Mouse (Mus musculus): Measurements from ENCODE around the gene Eif4b.
A peak's percentile ranks its signal among the peaks of the same experiment; 100 is the strongest.
"Not testable (repeated sequence)": the region's sequence is repeated elsewhere in the genome, so short reads cannot be mapped to it uniquely, and the experiment has no call there.

Gene Eif4b

DNA sequence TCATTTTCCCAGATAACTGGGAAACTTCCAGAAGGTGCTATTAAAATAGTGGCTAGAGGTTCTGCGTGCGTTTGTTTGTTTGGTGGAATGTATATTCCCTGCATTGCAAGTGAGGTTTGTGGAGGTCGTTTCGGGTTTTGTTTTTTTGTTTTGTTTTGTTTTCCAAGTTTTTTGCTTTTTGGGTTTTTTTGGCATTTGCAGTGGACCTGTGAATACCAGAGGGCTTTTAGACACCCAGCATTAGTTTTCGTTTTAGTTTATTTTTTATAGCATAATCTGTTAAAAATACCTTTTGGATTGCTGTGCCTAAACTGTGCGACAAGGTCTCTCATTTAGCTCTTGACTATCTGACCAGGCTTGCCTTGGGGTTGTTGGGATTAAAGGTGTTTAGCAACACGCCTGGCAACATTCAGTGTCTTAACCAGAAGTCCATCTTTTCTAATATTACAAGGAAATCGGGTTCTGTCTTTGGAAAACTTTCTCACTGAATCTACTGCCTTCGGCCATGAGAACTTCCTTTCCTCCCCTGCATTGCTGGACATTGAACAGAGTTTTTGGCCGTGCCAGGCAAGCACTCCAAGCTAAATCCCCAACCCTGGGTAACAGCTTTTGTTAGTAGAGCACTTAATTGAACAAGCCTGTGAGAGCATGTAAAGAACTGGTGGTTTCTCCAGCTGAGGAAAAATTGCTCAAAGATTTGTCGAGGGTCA is 1.5 kb downstream of the Eif4b start:
- DNase-seq (ENCODE audit: low read depth, low spot score): no peak

DNA sequence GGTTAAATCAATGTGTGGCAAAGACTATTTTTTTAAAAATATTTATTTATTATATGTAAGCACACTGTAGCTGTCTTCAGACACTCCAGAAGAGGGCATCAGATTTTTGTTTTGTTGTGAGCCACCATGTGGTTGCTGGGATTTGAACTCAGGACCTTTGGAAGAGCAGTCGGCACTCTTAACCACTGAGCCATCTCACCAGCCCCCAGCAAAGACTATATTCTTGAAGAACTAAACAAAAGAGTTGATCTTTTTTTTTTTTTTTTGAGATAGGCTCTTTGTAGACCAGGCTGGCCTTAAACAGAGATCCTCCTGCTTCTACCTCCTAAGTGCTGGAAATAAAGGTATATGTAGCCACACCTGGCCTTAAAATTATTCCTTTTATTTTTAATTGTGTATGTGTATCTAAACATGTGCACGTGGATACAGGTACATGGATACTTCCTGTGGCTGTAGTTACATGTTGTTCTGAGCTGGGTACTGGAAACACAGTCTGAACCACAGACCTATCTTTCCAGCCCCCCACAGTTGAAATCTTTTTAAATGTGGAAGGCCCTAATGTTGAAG is 3.6 kb downstream of the Eif4b start:
- no peak for DNase-seq (ENCODE audit: low read depth, low spot score)

- DNase-seq (ENCODE audit: low read depth, low spot score): no peak
These were observed 5.6 kb downstream of the Eif4b start for GRCm38 (mm10) chr15:102079221-102079620.

- DNase-seq (ENCODE audit: low read depth, low spot score): not testable (repeated sequence)
These were observed 6.4 kb downstream of the Eif4b start for GRCm38 (mm10) chr15:102079924-102080323.

GRCm38 (mm10) chr15:102080429-102080828 is 6.9 kb downstream of the Eif4b start:
- DNase-seq (ENCODE audit: low read depth, low spot score): peak; percentile 45

- no peak for DNase-seq (ENCODE audit: low read depth, low spot score)
These were observed 8.6 kb downstream of the Eif4b start for GRCm38 (mm10) chr15:102082148-102082547.

- DNase-seq (ENCODE audit: low read depth, low spot score): no peak
These were observed 9.5 kb downstream of the Eif4b start for GRCm38 (mm10) chr15:102083028-102083427.

GRCm38 (mm10) chr15:102089914-102090585 is 16.5 kb downstream of the Eif4b start:
- DNase-seq (ENCODE audit: low read depth, low spot score): no peak

DNA sequence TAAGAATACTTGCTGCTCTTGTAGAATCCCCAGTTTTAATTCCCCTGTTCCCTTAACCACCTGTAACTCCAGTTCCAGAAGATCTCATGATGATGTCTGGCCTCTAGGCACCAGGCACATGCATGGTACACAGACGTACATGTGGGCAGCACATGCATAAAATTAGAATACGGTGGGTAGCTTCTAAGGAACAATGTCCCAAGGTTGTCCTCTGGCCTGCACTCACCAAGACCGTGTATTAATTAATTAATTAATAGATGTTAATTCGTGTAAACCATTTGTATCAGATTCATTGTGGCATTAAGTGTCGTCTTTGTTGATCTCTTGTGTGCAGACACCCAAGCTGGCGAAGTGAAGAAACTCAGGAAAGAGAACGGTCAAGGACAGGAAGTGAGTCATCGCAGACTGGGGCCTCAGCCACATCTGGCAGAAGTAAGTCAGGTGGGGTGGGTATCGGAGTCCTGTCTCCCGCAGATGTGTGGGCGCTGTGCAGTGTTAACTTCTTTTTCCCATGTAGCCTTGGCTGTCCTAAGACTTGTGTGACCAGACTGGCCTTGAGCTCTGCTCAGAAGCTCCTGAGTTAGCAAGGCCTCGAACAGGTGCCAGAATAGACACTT is 17.6 kb downstream of the Eif4b start:
- DNase-seq (ENCODE audit: low read depth, low spot score): peak; percentile 91

DNA sequence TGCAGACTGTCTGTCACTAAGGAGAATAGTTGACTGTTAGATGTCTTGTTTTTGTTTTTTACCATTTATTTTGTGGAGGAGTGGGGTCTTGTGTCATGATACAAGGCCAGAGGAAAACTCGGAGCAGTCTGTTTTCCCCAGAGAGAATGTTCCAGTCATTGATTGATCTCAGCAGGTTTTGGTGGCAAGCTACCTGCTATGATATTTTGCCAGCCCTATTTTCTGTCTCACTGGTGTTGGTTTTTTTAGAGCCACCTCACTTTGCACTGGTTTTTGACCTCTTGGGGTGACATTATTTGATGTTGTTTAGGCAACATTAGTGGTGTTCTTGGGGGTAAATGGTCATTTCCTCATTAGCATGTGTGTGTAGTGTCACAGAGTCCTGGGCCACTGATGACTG is 18.1 kb downstream of the Eif4b start:
- DNase-seq (ENCODE audit: low read depth, low spot score): no peak

DNA sequence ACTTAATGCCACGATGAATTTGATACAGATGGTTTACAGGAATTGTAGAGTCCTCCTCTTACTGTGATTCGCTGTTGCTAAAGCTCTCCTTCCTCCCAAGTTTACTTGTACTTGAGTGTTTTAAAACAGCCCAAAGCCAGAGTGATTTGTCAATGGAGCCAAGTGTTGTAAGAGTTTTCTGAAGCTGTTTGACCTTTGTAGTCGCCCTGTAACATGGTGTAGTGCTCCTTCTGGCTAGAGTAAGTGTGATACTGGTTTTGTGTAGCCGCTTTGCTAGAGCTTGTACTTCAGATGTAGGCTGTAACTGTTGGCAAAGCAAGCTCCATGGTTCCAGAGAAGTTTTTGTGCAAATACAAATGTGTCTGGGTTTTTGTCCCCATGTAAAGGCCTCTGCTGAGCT is 18.6 kb downstream of the Eif4b start:
- no peak for DNase-seq (ENCODE audit: low read depth, low spot score)

- no peak for DNase-seq (ENCODE audit: low read depth, low spot score)
These were observed 20.6 kb downstream of the Eif4b start for GRCm38 (mm10) chr15:102094157-102094556.

DNA sequence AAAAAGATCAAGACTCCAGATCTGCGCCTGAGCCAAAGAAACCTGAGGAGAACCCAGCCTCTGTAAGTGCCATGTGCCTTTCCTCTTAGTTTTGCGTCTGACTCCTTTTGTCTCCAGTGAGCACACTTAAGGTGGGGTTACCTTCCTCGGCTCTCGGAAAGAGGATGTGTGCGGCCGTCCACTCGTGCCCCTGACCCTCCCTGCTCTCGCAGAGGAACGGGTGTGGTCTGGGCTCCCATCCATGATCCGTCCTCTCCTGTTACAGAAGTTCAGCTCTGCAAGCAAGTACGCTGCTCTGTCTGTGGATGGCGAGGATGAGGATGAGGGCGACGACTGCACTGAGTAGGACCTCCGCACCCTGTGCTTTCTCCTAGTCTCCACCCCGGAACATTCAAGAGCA is 21.4 kb downstream of the Eif4b start:
- no peak for DNase-seq (ENCODE audit: low read depth, low spot score)

- peak; percentile 85 for DNase-seq (ENCODE audit: low read depth, low spot score)
These were observed 23.8 kb downstream of the Eif4b start for GRCm38 (mm10) chr15:102097147-102097915.

- peak; percentile 79 for DNase-seq (ENCODE audit: low read depth, low spot score)
These were observed 24.5 kb downstream of the Eif4b start for GRCm38 (mm10) chr15:102097991-102098555.

- peak; percentile 61 for DNase-seq (ENCODE audit: low read depth, low spot score)
These were observed 25.7 kb downstream of the Eif4b start for GRCm38 (mm10) chr15:102099260-102099659.

DNA sequence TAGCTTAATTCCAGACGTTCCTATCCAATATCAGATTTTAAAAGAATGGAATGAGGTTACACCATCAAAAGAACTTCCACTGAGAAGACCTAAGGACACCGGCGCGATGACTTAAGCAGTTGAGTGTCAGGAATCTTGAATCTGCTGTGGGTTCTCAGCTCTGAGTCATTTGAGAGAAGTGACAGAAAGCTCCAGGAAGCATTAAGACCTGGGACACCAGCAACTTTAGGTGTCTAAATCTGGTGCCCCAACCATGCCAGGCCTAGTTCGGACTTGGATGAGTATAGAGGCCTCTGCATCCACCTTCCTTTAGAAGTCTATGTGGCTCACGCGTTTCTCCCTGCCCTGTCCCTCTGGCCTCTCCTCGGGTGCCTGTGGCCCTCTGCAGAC is 26.2 kb downstream of the Eif4b start:
- peak; percentile 64 for DNase-seq (ENCODE audit: low read depth, low spot score)

DNA sequence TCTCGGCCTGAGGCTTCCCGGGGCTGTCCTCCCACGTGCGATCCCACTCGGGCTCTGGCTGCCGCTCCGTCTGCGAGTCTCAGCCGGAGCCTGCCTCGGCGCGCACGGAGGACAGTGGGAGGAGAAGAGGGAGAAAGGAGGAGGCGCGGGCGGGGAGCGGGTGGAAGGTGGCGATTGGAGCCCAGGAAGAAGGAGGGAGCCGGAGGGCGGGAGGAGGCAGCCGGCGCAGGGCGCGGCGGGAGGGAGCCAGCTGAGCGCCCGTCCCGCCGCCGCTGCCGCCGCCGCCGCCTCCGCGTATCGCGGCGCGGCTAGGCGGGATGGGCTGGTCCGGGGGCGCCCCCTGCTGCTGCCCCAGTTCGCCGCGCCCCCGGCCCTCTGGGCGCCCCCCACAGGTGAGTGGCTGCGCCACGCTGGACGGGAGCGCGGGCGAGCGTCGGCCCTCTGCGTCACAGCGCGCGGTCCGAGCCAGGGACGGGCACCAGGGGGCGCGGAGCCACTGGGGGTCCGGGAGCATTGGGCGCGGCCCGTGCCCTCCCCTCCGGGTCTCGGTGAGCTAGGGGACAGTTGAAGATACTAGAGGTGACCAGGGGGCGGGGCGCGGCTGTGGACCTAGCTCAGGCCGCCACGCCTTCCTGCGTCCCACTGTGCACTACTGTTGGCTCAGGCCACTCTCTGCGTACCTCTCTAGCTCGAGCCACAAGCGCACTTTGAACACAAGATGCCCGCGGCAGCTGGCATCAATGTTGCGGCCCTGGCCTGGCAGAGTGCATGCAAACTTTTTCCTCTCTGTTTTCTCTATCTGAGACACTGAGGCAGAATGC is 26.8 kb downstream of the Eif4b start, which contains the start of gene Tns2:
Gene Tns2 (plus strand): TSS at position 253 of the 821 bp plus-strand sequence.
- DNase-seq (ENCODE audit: low read depth, low spot score): peak; percentile 85

- DNase-seq (ENCODE audit: low read depth, low spot score): peak; percentile 78
These were observed 27.6 kb downstream of the Eif4b start for GRCm38 (mm10) chr15:102100996-102101671.
